Mouse (Mus musculus) ES-Bruce4 (cell line): ENCODE measurements at regions not wholly inside any gene's neighbourhood (a gene's known extent, or its start where the extent isn't known, plus 50 kb on each side); places are given as distances from the start of the nearest gene placed in this dataset.
A peak's percentile ranks its signal among the peaks of the same experiment; 100 is the strongest.

ENCODE experiments used
- CTCF ChIP-seq: IDR thresholded peaks from one replicate; pipeline ENCODE4 v1.8.1; 2011; ENCODE audit warnings: low read depth, low read length
- POLR2A ChIP-seq: IDR thresholded peaks from one replicate; pipeline ENCODE4 v1.8.1; 2011; ENCODE audit warnings: low read length; ENCODE audit not compliant: insufficient read depth

- TF ChIP-seq POLR2A (no peak), CTCF (peak; percentile 38)
These were observed 105.7 kb upstream of the Otx2 start for GRCm38 (mm10) chr14:48779327-48779726.
